Mouse (Mus musculus) olfactory bulb, adult 2 months (tissue): ENCODE measurements around the gene Cdk8. TPM values are rescaled to one million over a fixed set of nuclear protein-coding genes. Genes with fewer than 3 reads are reported as not detected.
A peak's percentile ranks its signal among the peaks of the same experiment; 100 is the strongest.

ENCODE experiments used
- H3K27ac ChIP-seq: fragments of 200-500 bp; 2 replicates; pipeline ENCODE4 v1.5.1; 2012; ENCODE audit warnings: low read depth, low read length; ENCODE audit not compliant: insufficient read depth
- H3K4me1 ChIP-seq: fragments of 200-500 bp; 2 replicates; pipeline ENCODE4 v1.6.1; 2012; ENCODE audit warnings: low read length; ENCODE audit not compliant: control insufficient read depth, insufficient read depth
- H3K4me3 ChIP-seq: fragments of 200-500 bp; 2 replicates; pipeline ENCODE4 v1.5.1; 2012; ENCODE audit warnings: mild to moderate bottlenecking, low read depth, low read length, moderate library complexity; ENCODE audit not compliant: insufficient read depth
- CTCF ChIP-seq: fragments of 200-500 bp; IDR thresholded peaks from 2 replicates; pipeline ENCODE4 v1.5.1; 2012; ENCODE audit warnings: low read depth, mild to moderate bottlenecking, low read length, moderate library complexity; ENCODE audit not compliant: insufficient read depth
- POLR2A ChIP-seq: fragments of 200-500 bp; IDR thresholded peaks from 2 replicates; pipeline ENCODE4 v1.6.1; 2012; ENCODE audit warnings: mild to moderate bottlenecking, low read depth, low read length, moderate library complexity; ENCODE audit not compliant: insufficient read depth
- WGBS: fragments of 180-500 bp; shearing (Covaris S2); methylation state at CpG from one replicate; pipeline ENCODE4 v1.1.7; 2018; 5-methylcytosine and 5-hydroxymethylcytosine counted together
- polyA plus RNA-seq: library from polyadenylated mRNA; stranded (reverse); fragments of >200 nt; gene quantifications from 2 replicates; pipeline ENCODE4 v1.2.4, GENCODE M21; 2012; ENCODE audit warnings: low replicate concordance; ENCODE audit not compliant: missing spikeins, insufficient read depth, insufficient read length

Cdk8 gene
- polyA plus RNA-seq, 1 experiment, result not detected

DNA sequence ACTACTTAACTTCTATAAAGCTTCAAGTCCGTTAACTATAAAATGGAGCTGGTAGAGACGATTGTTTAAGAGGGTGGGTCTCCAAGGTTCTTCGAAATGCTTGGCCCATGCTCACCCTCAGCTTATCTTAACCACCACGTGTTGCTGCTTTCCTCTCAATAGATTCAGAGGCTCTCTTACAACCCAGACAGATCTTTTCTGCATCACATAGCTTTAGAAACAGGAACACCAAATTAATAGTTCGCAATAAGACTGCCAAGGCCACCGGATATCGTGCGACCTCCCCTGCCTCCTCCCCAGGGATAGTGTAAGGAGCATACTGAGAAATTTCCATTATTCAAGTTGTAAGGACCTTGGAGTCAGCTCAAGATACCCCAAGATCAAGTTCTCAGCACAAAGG, 87.4 kb downstream of the Cdk8 start:
- Histone ChIP-seq H3K27ac (no peak overlapping the region), H3K4me3 (no peak overlapping the region), H3K4me1 (peaks cover 9% of the 10 kb centered on the region)
- 81% methylated on average over 8 of the region's 8 CpGs for WGBS
- TF ChIP-seq CTCF, result no peak
- no peak for TF ChIP-seq POLR2A

DNA sequence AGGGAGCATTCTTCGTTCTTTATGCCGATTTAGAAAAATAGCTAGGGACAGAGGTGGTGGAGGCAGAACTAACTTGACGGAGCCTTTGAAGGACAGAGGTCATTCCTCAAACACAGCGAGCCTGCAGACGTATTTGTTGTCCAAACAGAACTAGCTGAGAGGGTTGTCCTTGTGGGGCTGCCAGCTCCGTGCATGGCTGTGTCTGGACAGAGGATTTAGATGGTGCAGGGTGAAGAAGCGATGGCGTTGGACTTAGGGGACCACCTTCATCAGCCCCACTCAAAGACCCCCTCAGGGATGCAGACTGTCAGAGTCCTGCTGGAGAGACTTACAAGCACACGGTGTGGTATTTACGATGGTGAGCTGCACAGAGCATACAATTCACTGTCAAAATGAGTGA, 97.9 kb downstream of the Cdk8 start:
- H3K4me1 ChIP-seq, result no peaks in the 10 kb centered on the region
- no peak overlapping the region for H3K27ac ChIP-seq
- no peak overlapping the region for H3K4me3 ChIP-seq
- TF ChIP-seq POLR2A, result no peak
- TF ChIP-seq CTCF, result no peak
- 78% methylated on average over 10 of the region's 10 CpGs for WGBS

DNA sequence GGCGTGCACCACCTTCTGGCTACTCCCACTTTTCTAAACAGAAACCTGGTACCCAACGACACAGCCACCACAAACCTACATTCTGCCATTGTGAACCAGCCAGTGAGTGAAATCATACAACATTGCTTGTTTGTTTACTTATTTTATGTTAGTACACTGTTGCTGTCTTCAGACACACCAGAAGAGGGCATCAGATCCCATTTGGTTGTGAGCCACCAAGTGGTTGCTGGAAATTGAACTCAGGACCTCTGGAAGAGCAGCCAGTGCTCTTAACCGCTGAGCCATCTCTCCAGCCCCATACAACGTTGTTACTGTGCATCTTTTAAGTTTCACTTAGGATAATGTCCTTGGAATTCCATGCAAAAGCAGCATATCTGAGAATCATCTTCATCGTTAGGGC, 98.5 kb downstream of the Cdk8 start:
- WGBS, result 90% methylated on average over 5 of the region's 5 CpGs
- no peak overlapping the region for H3K4me3 ChIP-seq
- TF ChIP-seq CTCF (no peak), POLR2A (no peak)
- H3K4me1 ChIP-seq, result no peaks in the 10 kb centered on the region
- no peak overlapping the region for H3K27ac ChIP-seq

DNA sequence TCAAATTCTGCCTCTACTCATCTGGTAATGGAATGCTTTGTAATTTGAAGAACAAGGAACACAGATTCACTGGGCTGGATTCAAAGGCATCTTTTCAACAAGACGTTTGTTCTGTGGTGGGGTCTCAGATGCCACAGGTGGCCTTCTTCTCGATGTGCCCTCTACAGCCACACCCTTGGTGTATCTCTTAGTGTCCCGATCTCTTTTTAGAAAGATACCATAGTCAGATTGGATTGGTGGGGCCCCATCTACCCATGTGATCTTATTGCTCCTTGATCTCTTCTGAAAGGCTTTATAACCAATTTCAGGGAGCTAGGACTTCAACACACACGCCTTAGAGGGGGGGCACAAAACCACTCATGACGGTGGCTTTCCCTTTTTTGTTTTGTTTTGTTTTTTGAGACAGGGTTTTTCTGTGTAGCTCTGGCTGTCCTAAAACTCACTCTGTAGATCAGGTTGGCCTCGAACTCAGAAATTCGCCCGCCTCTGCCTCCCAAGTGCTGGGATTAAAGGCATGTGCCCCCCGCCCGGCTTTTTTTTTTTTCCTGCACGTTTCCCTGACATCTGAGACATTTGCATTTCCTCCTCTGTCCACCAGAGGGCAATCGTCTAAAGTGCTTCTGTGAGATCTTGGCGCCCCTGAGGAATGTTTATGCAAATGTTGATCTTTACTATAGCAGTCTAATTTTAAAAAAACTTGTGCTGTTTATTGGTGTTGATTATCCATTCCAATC, 99.2 kb downstream of the Cdk8 start:
- Histone ChIP-seq H3K27ac (no peak overlapping the region), H3K4me1 (no peaks in the 10 kb centered on the region), H3K4me3 (no peak overlapping the region)
- no peak for TF ChIP-seq POLR2A
- peak; percentile 48; the same call in 1 of the 2 replicates for TF ChIP-seq CTCF
- whole genome bisulfite sequencing, result 32% methylated on average over 13 of the region's 13 CpGs

DNA sequence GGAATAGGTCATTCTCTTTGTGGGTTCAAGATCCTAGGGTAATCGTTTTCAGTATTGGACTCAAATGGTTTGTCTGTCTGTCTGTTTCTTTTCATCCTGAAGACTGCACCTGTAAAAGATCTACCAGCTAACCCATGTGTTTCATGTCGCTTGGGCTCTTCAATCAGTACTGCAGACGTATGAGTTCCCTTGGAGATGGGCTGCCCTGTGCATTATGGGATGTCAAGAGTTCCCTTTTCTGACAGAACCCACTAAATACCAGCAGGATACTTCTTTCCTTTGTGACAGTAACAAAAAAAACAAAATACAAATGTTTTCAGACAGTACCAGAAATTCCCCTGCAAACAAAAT, 99.7 kb downstream of the Cdk8 start:
- no peaks in the 10 kb centered on the region for H3K4me1 ChIP-seq
- TF ChIP-seq POLR2A (no peak), CTCF (no peak)
- 31% methylated on average over 3 of the region's 3 CpGs for WGBS
- no peak overlapping the region for H3K4me3 ChIP-seq
- no peak overlapping the region for H3K27ac ChIP-seq

DNA sequence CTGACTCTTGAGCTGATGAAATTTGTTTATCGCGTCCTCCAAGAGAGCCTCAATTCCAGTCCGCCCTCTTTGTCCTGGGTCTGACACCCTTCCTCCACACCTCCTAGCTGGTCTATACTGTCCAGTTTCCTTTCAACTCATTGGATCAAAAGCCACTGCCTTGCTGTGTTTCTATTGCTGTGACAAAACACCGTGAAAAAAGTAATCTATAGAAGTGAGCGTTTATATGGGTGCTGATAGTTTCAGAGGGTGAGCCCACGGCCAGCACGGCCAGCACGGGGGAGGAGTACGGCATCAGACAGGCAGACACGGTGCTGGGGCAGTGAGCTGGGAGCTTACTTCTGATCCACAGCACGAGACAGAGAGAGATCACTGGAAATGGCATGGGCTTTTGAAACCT, 100.1 kb downstream of the Cdk8 start:
- no peak overlapping the region for H3K27ac ChIP-seq
- TF ChIP-seq POLR2A (no peak), CTCF (no peak)

DNA sequence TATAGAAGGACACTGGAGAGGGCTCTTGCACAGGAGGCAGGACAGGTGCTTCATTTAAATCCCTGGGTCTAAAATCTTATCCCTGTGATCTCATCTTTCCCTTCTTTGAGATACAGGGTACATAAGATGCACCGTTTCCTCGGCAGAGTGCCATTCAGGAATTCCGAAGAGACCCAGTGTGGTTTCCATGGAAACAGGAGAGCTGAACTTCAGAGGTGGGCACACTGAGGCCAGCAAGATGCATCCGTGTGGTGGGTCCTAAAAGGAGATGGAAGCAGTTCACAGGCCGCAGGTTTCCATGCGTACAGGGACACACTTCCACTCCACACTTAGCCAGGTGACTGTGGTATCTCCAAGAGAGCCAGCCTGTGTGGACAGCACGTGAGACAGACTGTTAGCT, 101.5 kb downstream of the Cdk8 start:
- WGBS, result 38% methylated on average over 7 of the region's 7 CpGs
- H3K27ac ChIP-seq, result no peak overlapping the region
- H3K4me1 ChIP-seq, result no peaks in the 10 kb centered on the region
- no peak for TF ChIP-seq POLR2A
- TF ChIP-seq CTCF, result no peak
- no peak overlapping the region for H3K4me3 ChIP-seq

More for the DNA sequence above, 100.1 kb downstream of the Cdk8 start:
- WGBS, result 85% methylated on average over 11 of the region's 11 CpGs
- no peaks in the 10 kb centered on the region for H3K4me1 ChIP-seq
- H3K4me3 ChIP-seq, result no peak overlapping the region

DNA sequence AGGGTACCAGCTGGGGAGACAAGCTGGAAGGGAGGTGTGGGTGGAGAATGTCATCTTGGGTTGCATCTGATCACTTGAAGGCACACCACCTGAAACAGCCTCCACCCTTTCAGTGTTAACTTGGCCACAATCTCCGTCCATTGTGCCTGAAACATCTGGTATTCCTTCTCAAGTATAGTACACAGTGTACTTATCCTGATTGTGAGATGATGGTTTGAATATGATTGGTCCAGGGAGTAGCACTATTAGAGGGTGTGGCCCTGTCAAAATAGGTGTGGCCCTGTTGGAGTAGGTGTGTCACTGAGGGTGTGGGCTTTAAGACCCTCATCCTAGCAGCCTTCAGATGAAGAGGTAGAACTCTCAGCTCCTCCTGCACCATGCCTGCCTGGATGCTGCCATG, 103.4 kb downstream of the Cdk8 start:
- no peak overlapping the region for H3K27ac ChIP-seq
- no peak overlapping the region for H3K4me3 ChIP-seq
- 79% methylated on average over 1 of the region's 1 CpGs for WGBS
- TF ChIP-seq CTCF (no peak), POLR2A (no peak)
- H3K4me1 ChIP-seq, result no peaks in the 10 kb centered on the region

DNA sequence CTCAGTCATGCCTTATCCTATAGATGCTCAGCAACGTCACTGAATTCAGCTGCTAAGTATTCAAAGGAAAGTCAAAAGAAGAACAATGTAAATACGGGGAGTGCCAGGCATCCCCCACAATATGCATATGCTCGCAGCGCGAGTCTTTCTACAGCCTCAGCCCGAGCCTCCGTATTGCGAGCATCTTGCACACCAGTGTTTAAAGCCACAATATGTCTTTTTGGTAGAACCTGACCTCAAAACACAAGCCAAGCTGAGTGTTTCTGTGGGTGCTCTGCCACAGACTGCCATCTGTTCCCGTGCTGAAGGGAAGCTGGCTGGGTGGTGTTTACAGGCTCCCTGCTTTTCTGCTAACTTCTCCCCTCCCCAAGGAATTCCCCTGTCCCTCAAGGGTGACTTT, 107.0 kb downstream of the Cdk8 start:
- TF ChIP-seq POLR2A, result no peak
- no peak for TF ChIP-seq CTCF
- no peaks in the 10 kb centered on the region for H3K4me1 ChIP-seq
- H3K4me3 ChIP-seq, result no peak overlapping the region
- 51% methylated on average over 9 of the region's 9 CpGs for WGBS
- no peak overlapping the region for H3K27ac ChIP-seq
